Mouse (Mus musculus) kidney, embryonic 16.5 days (tissue): Measurements from ENCODE around the gene Eps8. TPM values are rescaled to one million over a fixed set of nuclear protein-coding genes. Genes with fewer than 3 reads are reported as not detected.

Source experiments
- ATAC-seq: fragments of 200-750 bp; cut with Nextera tagmentation; 2 replicates; pipeline ENCODE4 v1.8.0; 2017; ENCODE audit warnings: moderate TSS enrichment; ENCODE audit not compliant: low FRiP score, low TSS enrichment
- H3K27ac ChIP-seq: fragments of 300-500 bp; sonication (generic); 2 replicates; pipeline ENCODE4 v1.5.1; 2014; ENCODE audit warnings: low read length
- H3K27me3 ChIP-seq: fragments of 300-500 bp; sonication (generic); 2 replicates; pipeline ENCODE4 v1.6.1; 2014; ENCODE audit warnings: low read length, control low read depth, mixed read lengths; ENCODE audit not compliant: insufficient read depth
- H3K36me3 ChIP-seq: fragments of 300-500 bp; sonication (generic); 2 replicates; pipeline ENCODE4 v1.6.1; 2014; ENCODE audit warnings: low read length, control low read depth, mixed read lengths; ENCODE audit not compliant: insufficient read depth
- H3K4me1 ChIP-seq: fragments of 300-500 bp; sonication (generic); 2 replicates; pipeline ENCODE4 v1.6.1; 2014; ENCODE audit warnings: low read length, control low read depth, mixed read lengths; ENCODE audit not compliant: insufficient read depth
- H3K4me2 ChIP-seq: fragments of 300-500 bp; sonication (generic); replicated peaks from 2 replicates; pipeline ENCODE4 v1.6.1; 2014; ENCODE audit warnings: low read depth, low read length
- H3K4me3 ChIP-seq: fragments of 300-500 bp; sonication (generic); 2 replicates; pipeline ENCODE4 v1.5.1; 2014; ENCODE audit warnings: mild to moderate bottlenecking, low read length
- H3K9ac ChIP-seq: fragments of 300-500 bp; sonication (generic); replicated peaks from 2 replicates; pipeline ENCODE4 v1.6.1; 2014; ENCODE audit warnings: low read length
- H3K9me3 ChIP-seq: fragments of 300-500 bp; sonication (generic); 2 replicates; pipeline ENCODE4 v1.6.1; 2016; ENCODE audit warnings: low read length, control low read depth
- WGBS: fragments of 180-500 bp; shearing (Covaris S2); extraction: QIAGEN DNeasy Blood & Tissue Kit; methylation state at CpG from one replicate; pipeline ENCODE4 v1.1.7; 2014; 5-methylcytosine and 5-hydroxymethylcytosine counted together
- polyA plus RNA-seq: library from polyadenylated mRNA; unstranded; fragments of >200 nt; fragmentation: Nextera tagmentation; extraction: Ambion mirVana; gene quantifications from 2 replicates; pipeline ENCODE4 v1.2.1, GENCODE M21; 2015

Eps8 gene
- polyA plus RNA-seq, 1 experiment from 2014 or later, result 43.0 TPM

GRCm38 (mm10) chr6:137688079-137688478 lies 33.4 kb upstream of the Eps8 start:
- 89% methylated on average over 3 of the region's 3 CpGs for WGBS
- H3K27me3 ChIP-seq, result no peaks in the 10 kb centered on the region
- no peak for ATAC-seq
- no peaks in the 10 kb centered on the region for H3K4me1 ChIP-seq
- no peak overlapping the region for H3K27ac ChIP-seq
- H3K36me3 ChIP-seq, result no peaks in the 10 kb centered on the region
- H3K9ac ChIP-seq, result no peak overlapping the region
- no peaks in the 10 kb centered on the region for H3K9me3 ChIP-seq
- H3K4me2 ChIP-seq, result no peak overlapping the region
- H3K4me3 ChIP-seq, result no peak overlapping the region

- H3K4me2 ChIP-seq, result no peak overlapping the region
- no peak overlapping the region for H3K9ac ChIP-seq
- 87% methylated on average over 5 of the region's 5 CpGs for WGBS
These were observed 33.0 kb upstream of the Eps8 start for GRCm38 (mm10) chr6:137687667-137688066.

GRCm38 (mm10) chr6:137682629-137683028 lies 28.0 kb upstream of the Eps8 start:
- H3K4me3 ChIP-seq, result no peak overlapping the region
- H3K27me3 ChIP-seq, result no peaks in the 10 kb centered on the region
- H3K27ac ChIP-seq, result no peak overlapping the region
- no peak overlapping the region for H3K9ac ChIP-seq
- H3K9me3 ChIP-seq, result 0 out of 2 replicates have a peak, but pooled peaks cover 4% of the 10 kb centered on the region
- no peak overlapping the region for H3K4me2 ChIP-seq
- 88% methylated on average over 2 of the region's 2 CpGs for WGBS
- no peaks in the 10 kb centered on the region for H3K4me1 ChIP-seq
- no peaks in the 10 kb centered on the region for H3K36me3 ChIP-seq
- no peak for ATAC-seq

More at GRCm38 (mm10) chr6:137687667-137688066, 33.0 kb upstream of the Eps8 start:
- Histone ChIP-seq H3K27ac (no peak overlapping the region), H3K4me1 (no peaks in the 10 kb centered on the region), H3K4me3 (no peak overlapping the region), H3K27me3 (no peaks in the 10 kb centered on the region), H3K9me3 (no peaks in the 10 kb centered on the region), H3K36me3 (no peaks in the 10 kb centered on the region)
- no peak for ATAC-seq

GRCm38 (mm10) chr6:137681000-137681399 lies 26.3 kb upstream of the Eps8 start:
- Histone ChIP-seq H3K27me3 (no peaks in the 10 kb centered on the region), H3K4me3 (no peak overlapping the region), H3K9me3 (peaks cover 7% of the 10 kb centered on the region; the same call in 1 of the 2 replicates), H3K4me2 (no peak overlapping the region), H3K4me1 (no peaks in the 10 kb centered on the region), H3K9ac (no peak overlapping the region), H3K27ac (no peak overlapping the region), H3K36me3 (no peaks in the 10 kb centered on the region)
- ATAC-seq, result no peak
- WGBS, result 88% methylated on average over 2 of the region's 2 CpGs

GRCm38 (mm10) chr6:137676581-137676980 lies 21.9 kb upstream of the Eps8 start:
- H3K4me1 ChIP-seq, result no peaks in the 10 kb centered on the region
- no peak overlapping the region for H3K9ac ChIP-seq
- 91% methylated on average over 12 of the region's 12 CpGs for WGBS
- no peaks in the 10 kb centered on the region for H3K27me3 ChIP-seq
- H3K4me3 ChIP-seq, result no peak overlapping the region
- no peak for ATAC-seq
- no peak overlapping the region for H3K27ac ChIP-seq
- no peak overlapping the region for H3K4me2 ChIP-seq
- peaks cover 7% of the 10 kb centered on the region; the same call in 1 of the 2 replicates for H3K9me3 ChIP-seq
- H3K36me3 ChIP-seq, result no peaks in the 10 kb centered on the region

- no peaks in the 10 kb centered on the region for H3K4me1 ChIP-seq
- H3K27me3 ChIP-seq, result no peaks in the 10 kb centered on the region
- H3K9me3 ChIP-seq, result peaks cover 7% of the 10 kb centered on the region; the same call in 1 of the 2 replicates
- H3K36me3 ChIP-seq, result no peaks in the 10 kb centered on the region
- no peak overlapping the region for H3K27ac ChIP-seq
- no peak overlapping the region for H3K4me2 ChIP-seq
- 51% methylated on average over 5 of the region's 5 CpGs for WGBS
- ATAC-seq, result no peak
- no peak overlapping the region for H3K9ac ChIP-seq
- H3K4me3 ChIP-seq, result no peak overlapping the region
These were observed 20.9 kb upstream of the Eps8 start for GRCm38 (mm10) chr6:137675556-137675955.

- H3K36me3 ChIP-seq, result no peaks in the 10 kb centered on the region
- ATAC-seq, result no peak
- no peak overlapping the region for H3K4me2 ChIP-seq
- no peak overlapping the region for H3K4me3 ChIP-seq
- WGBS, result 76% methylated on average over 15 of the region's 15 CpGs
- no peaks in the 10 kb centered on the region for H3K27me3 ChIP-seq
- H3K27ac ChIP-seq, result no peak overlapping the region
- H3K4me1 ChIP-seq, result no peaks in the 10 kb centered on the region
- no peak overlapping the region for H3K9ac ChIP-seq
- H3K9me3 ChIP-seq, result peaks cover 3% of the 10 kb centered on the region; the same call in 1 of the 2 replicates
These were observed 18.6 kb upstream of the Eps8 start for GRCm38 (mm10) chr6:137673301-137673700.

GRCm38 (mm10) chr6:137671561-137671960 lies 16.9 kb upstream of the Eps8 start:
- no peaks in the 10 kb centered on the region for H3K9me3 ChIP-seq
- no peak overlapping the region for H3K4me3 ChIP-seq
- H3K4me2 ChIP-seq, result no peak overlapping the region
- no peak overlapping the region for H3K9ac ChIP-seq
- no peak for ATAC-seq
- no peaks in the 10 kb centered on the region for H3K4me1 ChIP-seq
- H3K27me3 ChIP-seq, result no peaks in the 10 kb centered on the region
- no peak overlapping the region for H3K27ac ChIP-seq
- H3K36me3 ChIP-seq, result no peaks in the 10 kb centered on the region
- WGBS, result 88% methylated on average over 10 of the region's 10 CpGs

GRCm38 (mm10) chr6:137670820-137671219 lies 16.1 kb upstream of the Eps8 start:
- Histone ChIP-seq H3K27me3 (no peaks in the 10 kb centered on the region), H3K4me1 (no peaks in the 10 kb centered on the region), H3K4me2 (no peak overlapping the region), H3K36me3 (no peaks in the 10 kb centered on the region), H3K27ac (no peak overlapping the region), H3K9ac (no peak overlapping the region), H3K4me3 (no peak overlapping the region), H3K9me3 (no peaks in the 10 kb centered on the region)
- WGBS, result 95% methylated on average over 9 of the region's 9 CpGs
- no peak for ATAC-seq

GRCm38 (mm10) chr6:137669876-137670275 lies 15.2 kb upstream of the Eps8 start:
- Histone ChIP-seq H3K27ac (no peak overlapping the region), H3K27me3 (no peaks in the 10 kb centered on the region), H3K9me3 (no peaks in the 10 kb centered on the region), H3K4me3 (no peak overlapping the region), H3K4me2 (no peak overlapping the region), H3K9ac (no peak overlapping the region), H3K36me3 (no peaks in the 10 kb centered on the region), H3K4me1 (no peaks in the 10 kb centered on the region)
- 90% methylated on average over 3 of the region's 3 CpGs for WGBS
- no peak for ATAC-seq
